Mouse (Mus musculus) limb, embryonic 14.5 days (tissue): ENCODE measurements at regions not wholly inside any gene's neighbourhood (a gene's known extent, or its start where the extent isn't known, plus 50 kb on each side); places are given as distances from the start of the nearest gene placed in this dataset.

Source experiments
- ATAC-seq: fragments of 200-750 bp; cut with Nextera tagmentation; 2 replicates; pipeline ENCODE4 v1.8.0; 2017; ENCODE audit warnings: low read depth, moderate number of reproducible peaks, moderate TSS enrichment; ENCODE audit not compliant: low FRiP score
- DNase-seq: peaks from one replicate; pipeline ENCODE4 v3.0.0-alpha.2; 2015; ENCODE audit warnings: low spot score
- H3K27ac ChIP-seq: fragments of 300-500 bp; sonication (generic); replicated peaks from 2 replicates; pipeline ENCODE4 v1.5.1; 2014; ENCODE audit warnings: low read depth, mild to moderate bottlenecking, low read length, moderate library complexity, mixed read lengths
- H3K27me3 ChIP-seq: fragments of 300-500 bp; sonication (generic); 2 replicates; pipeline ENCODE4 v1.6.1; 2014; ENCODE audit warnings: low read length, mixed read lengths; ENCODE audit not compliant: control insufficient read depth, insufficient read depth
- H3K36me3 ChIP-seq: fragments of 300-500 bp; sonication (generic); 2 replicates; pipeline ENCODE4 v1.6.1; 2014; ENCODE audit warnings: mild to moderate bottlenecking, low read length, moderate library complexity, mixed read lengths; ENCODE audit not compliant: control insufficient read depth, insufficient read depth
- H3K4me1 ChIP-seq: fragments of 300-500 bp; sonication (generic); 2 replicates; pipeline ENCODE4 v1.6.1; 2014; ENCODE audit warnings: antibody characterized with exemption, low read length, mixed read lengths; ENCODE audit not compliant: control insufficient read depth, insufficient read depth
- H3K4me2 ChIP-seq: fragments of 300-500 bp; sonication (generic); replicated peaks from 2 replicates; pipeline ENCODE4 v1.6.1; 2014; ENCODE audit warnings: low read depth, mild to moderate bottlenecking, low read length, moderate library complexity; ENCODE audit not compliant: severe bottlenecking
- H3K4me3 ChIP-seq: fragments of 300-500 bp; sonication (generic); replicated peaks from 2 replicates; pipeline ENCODE4 v1.5.1; 2014; ENCODE audit warnings: low read length
- H3K9ac ChIP-seq: fragments of 300-500 bp; sonication (generic); 2 replicates; pipeline ENCODE4 v1.6.1; 2014; ENCODE audit warnings: mild to moderate bottlenecking, low read depth, low read length, moderate library complexity; ENCODE audit not compliant: severe bottlenecking
- H3K9me3 ChIP-seq: fragments of 300-500 bp; sonication (generic); 2 replicates; pipeline ENCODE4 v1.6.1; 2016; ENCODE audit warnings: low read length; ENCODE audit not compliant: control insufficient read depth
- POLR2A ChIP-seq: fragments of 200-500 bp; IDR thresholded peaks from 2 replicates; pipeline ENCODE4 v1.8.0; 2012; ENCODE audit warnings: inconsistent platforms, mild to moderate bottlenecking, moderate library complexity, borderline replicate concordance; ENCODE audit not compliant: insufficient read depth, insufficient read length; ENCODE audit errors: extremely low read depth
- WGBS: fragments of 180-500 bp; shearing (Covaris S2); extraction: QIAGEN DNeasy Blood & Tissue Kit; methylation state at CpG from one replicate; pipeline ENCODE4 v1.1.7; 2014; 5-methylcytosine and 5-hydroxymethylcytosine counted together

DNA sequence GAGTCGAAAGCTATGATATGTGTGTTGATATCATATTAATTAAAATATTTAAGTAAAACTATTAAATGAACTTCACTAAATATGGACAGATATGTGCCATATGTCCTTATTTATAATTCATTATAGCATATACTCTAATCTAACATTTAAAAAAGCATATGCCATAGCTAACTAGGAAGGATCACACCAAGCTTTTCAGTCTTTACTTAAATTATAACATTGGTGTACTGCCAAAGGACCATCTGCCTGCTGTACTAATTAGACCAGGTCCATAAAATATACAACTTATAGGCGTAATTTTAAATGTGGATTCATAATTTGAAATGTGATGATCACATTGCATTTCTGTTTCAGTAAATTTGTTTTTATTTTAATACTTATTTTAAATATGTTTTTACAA, 651.9 kb upstream of the Klhl1 start:
- DNase-seq, result no peak
- Histone ChIP-seq H3K27me3 (no peaks in the 10 kb centered on the region), H3K4me3 (no peak overlapping the region), H3K4me2 (no peak overlapping the region), H3K9ac (no peak overlapping the region), H3K27ac (no peak overlapping the region), H3K4me1 (no peaks in the 10 kb centered on the region), H3K9me3 (no peaks in the 10 kb centered on the region), H3K36me3 (no peaks in the 10 kb centered on the region)
- no peak for ATAC-seq
- no peak for TF ChIP-seq POLR2A
- WGBS, result 79% methylated on average over 2 of the region's 2 CpGs

DNA sequence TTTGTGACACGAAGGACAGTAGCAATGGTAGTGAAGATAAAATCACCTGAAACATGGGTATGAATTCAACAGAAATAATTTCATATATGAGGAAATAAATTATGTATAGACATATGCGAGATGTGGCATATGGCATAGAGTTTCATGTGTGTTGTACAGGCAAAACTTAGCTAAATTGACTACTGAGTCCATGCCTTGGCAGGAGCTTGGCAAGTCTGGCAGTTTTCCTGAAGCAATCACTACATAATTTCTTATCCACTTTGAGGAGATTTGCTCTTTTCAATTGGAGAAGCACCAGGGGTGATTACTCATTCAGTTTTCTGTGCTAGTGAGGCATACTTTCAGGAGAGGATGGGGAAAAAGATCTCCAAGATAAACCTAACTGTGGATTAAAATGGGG, 646.9 kb upstream of the Klhl1 start:
- DNase-seq (no peak), ATAC-seq (no peak)
- Histone ChIP-seq H3K4me2 (no peak overlapping the region), H3K4me3 (no peak overlapping the region), H3K27me3 (no peaks in the 10 kb centered on the region), H3K9me3 (no peaks in the 10 kb centered on the region), H3K4me1 (no peaks in the 10 kb centered on the region), H3K36me3 (no peaks in the 10 kb centered on the region), H3K27ac (no peak overlapping the region), H3K9ac (no peak overlapping the region)
- 89% methylated on average over 2 of the region's 2 CpGs for WGBS
- no peak for TF ChIP-seq POLR2A

DNA sequence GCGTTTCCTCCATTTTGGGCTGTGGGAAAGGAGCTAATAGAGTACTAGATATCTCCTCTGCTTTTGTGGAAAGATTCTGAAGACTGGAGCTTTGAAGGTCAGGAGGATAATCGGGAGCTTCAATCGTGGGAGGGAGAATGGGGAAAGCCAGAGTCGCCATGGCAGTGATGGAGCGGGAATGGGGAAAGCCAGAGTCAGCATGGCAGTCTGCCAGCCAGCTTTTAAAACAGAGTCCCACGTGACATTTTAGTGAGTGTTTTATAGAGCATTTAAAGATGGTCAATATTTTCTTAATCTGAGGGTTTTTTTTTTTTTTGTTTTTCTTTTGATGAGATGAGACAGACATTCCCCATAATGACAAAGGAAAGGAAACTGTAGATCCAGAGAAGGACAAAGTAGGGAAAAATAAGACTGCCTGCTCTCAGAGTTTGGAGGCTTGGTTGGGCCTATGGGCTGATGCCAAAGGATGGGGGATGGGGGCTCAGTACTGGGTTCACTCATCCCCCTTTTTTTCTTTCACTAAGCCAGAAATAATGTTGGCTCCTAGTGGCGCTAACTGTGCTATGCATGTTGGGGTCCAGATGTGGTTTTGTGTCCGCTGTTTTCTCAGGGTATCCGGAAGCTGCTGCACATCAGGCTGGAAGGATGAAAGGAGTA, 630.2 kb upstream of the Klhl1 start:
- peak; percentile 55 for DNase-seq
- Histone ChIP-seq H3K27ac (no peak overlapping the region), H3K9me3 (no peaks in the 10 kb centered on the region), H3K4me2 (no peak overlapping the region), H3K27me3 (no peaks in the 10 kb centered on the region), H3K9ac (no peak overlapping the region), H3K36me3 (no peaks in the 10 kb centered on the region), H3K4me3 (no peak overlapping the region), H3K4me1 (no peaks in the 10 kb centered on the region)
- ATAC-seq, result peak; percentile 44; the same call in 1 of the 2 replicates
- TF ChIP-seq POLR2A, result no peak
- WGBS, result 53% methylated on average over 9 of the region's 9 CpGs

DNA sequence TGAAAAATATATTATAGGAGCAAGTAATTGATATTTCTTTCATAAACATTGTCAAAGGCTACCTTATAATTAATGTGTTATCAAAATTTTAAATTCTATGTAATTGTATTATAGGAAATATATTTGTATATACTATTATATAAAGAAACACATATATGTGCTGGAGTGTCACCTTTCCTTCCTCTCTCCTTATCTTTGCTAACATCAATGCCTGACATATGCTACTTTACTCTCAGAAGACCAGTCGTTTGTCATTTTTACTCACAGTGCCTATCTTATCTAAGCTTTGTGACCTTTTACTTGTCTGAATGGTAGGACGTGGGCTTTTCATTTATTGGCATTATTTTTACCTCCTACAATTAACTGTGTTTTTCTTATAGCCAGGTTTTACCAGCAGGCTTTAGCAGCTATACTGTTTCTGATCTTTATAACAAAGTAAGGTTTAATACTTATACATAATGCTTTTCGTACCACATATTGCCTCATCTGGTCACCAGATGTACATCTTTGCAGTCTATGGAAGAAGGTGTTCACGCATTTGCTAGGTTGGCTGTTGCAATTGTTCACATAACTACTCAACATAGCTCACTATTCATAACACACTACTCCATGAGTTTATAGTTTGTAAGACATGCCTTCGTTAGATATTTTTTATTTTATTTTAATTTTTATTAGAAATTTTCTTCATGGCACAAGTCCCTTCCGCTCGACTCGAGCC, 597.2 kb upstream of the Klhl1 start:
- Histone ChIP-seq H3K4me2 (no peak overlapping the region), H3K27me3 (no peaks in the 10 kb centered on the region), H3K9me3 (no peaks in the 10 kb centered on the region), H3K36me3 (no peaks in the 10 kb centered on the region), H3K4me1 (no peaks in the 10 kb centered on the region), H3K4me3 (no peak overlapping the region), H3K9ac (no peak overlapping the region), H3K27ac (no peak overlapping the region)
- 41% methylated on average over 8 of the region's 8 CpGs for WGBS
- no peak for TF ChIP-seq POLR2A
- DNase-seq (peak; percentile 70), ATAC-seq (peak; percentile 55)

DNA sequence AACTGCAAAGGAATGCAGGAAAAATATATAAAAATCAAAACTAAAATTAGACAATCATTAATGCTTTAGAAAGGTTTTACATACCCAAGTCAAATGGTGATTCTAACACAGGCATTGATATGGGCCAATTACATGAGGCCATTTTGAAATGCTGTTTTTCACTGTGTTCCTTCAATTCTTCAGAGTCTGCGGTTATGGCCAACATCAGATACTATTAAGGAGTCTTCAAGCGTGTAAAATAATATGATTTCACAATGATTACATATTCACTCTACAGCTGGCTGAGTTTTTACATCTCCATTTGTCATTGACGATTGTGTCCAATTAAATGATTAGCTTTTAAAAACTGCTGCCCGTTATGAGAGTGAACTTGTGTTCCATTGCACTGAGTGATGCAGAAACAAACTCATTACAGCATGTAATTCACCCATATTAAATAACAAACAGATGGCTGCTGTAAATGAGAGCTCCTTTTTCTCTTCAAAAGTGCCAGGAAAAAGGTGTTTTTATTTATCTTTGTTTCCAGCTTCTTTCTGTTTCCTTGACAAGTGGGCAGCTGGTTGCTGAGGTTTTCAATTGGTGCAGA, 582.3 kb upstream of the Klhl1 start:
- H3K27me3 ChIP-seq, result no peaks in the 10 kb centered on the region
- H3K9ac ChIP-seq, result no peak overlapping the region
- H3K4me3 ChIP-seq, result no peak overlapping the region
- ATAC-seq (no peak), DNase-seq (no peak)
- H3K27ac ChIP-seq, result no peak overlapping the region
- no peaks in the 10 kb centered on the region for H3K9me3 ChIP-seq
- no peaks in the 10 kb centered on the region for H3K36me3 ChIP-seq
- no peak for TF ChIP-seq POLR2A
- WGBS, result 24% methylated on average over 4 of the region's 4 CpGs
- no peaks in the 10 kb centered on the region for H3K4me1 ChIP-seq
- no peak overlapping the region for H3K4me2 ChIP-seq
